Mouse (Mus musculus) induced T-regulatory cell, adult 2 months (primary cell): ENCODE data around the gene Sstr5.
A peak's percentile ranks its signal among the peaks of the same experiment; 100 is the strongest.

Experiments used
- DNase-seq: peaks from one replicate; pipeline ENCODE4 v3.0.0-alpha.2; 2012; ENCODE audit warnings: low read depth

The Sstr5 gene

GRCm38 (mm10) chr17:25497013-25497412, at the start of gene Sstr5:
Sstr5 (minus strand) TSS chr17:25497288.
- DNase-seq: no peak

GRCm38 (mm10) chr17:25541768-25542167, 44.7 kb upstream of the Sstr5 start:
- DNase-seq: no peak

- DNase-seq: no peak
These were observed 43.6 kb upstream of the Sstr5 start for GRCm38 (mm10) chr17:25540731-25541130.

- no peak for DNase-seq
These were observed 42.1 kb upstream of the Sstr5 start for GRCm38 (mm10) chr17:25538945-25539875.

GRCm38 (mm10) chr17:25530357-25531022, 33.4 kb upstream of the Sstr5 start:
- no peak for DNase-seq

- no peak for DNase-seq
These were observed 25.0 kb upstream of the Sstr5 start for GRCm38 (mm10) chr17:25522080-25522479.

- DNase-seq: no peak
These were observed 23.4 kb upstream of the Sstr5 start for GRCm38 (mm10) chr17:25520492-25520891.

- no peak for DNase-seq
These were observed 22.4 kb upstream of the Sstr5 start for GRCm38 (mm10) chr17:25519511-25519910.

- DNase-seq: no peak
These were observed 21.1 kb upstream of the Sstr5 start for GRCm38 (mm10) chr17:25518144-25518543.

- no peak for DNase-seq
These were observed 19.2 kb upstream of the Sstr5 start for GRCm38 (mm10) chr17:25516315-25516714.

GRCm38 (mm10) chr17:25514055-25514454, 17.0 kb upstream of the Sstr5 start:
- DNase-seq: no peak

- no peak for DNase-seq
These were observed 14.8 kb upstream of the Sstr5 start for GRCm38 (mm10) chr17:25511876-25512275.

GRCm38 (mm10) chr17:25510074-25510830, 13.2 kb upstream of the Sstr5 start:
- DNase-seq: no peak

- DNase-seq: peak; percentile 45
These were observed 11.9 kb upstream of the Sstr5 start for GRCm38 (mm10) chr17:25508860-25509577.

- DNase-seq: peak; percentile 28
These were observed 10.7 kb upstream of the Sstr5 start for GRCm38 (mm10) chr17:25507799-25508198.

GRCm38 (mm10) chr17:25502599-25502998, 5.5 kb upstream of the Sstr5 start:
- DNase-seq: no peak

- DNase-seq: no peak
These were observed 15.0 kb downstream of the Sstr5 start for GRCm38 (mm10) chr17:25482092-25482491.

- DNase-seq: no peak
These were observed 16.3 kb downstream of the Sstr5 start for GRCm38 (mm10) chr17:25480820-25481219.

GRCm38 (mm10) chr17:25480152-25480551, 16.9 kb downstream of the Sstr5 start:
- no peak for DNase-seq

- DNase-seq: peak; percentile 80
These were observed 20.9 kb downstream of the Sstr5 start for GRCm38 (mm10) chr17:25475946-25476744.
